In the genomic region with DNA sequence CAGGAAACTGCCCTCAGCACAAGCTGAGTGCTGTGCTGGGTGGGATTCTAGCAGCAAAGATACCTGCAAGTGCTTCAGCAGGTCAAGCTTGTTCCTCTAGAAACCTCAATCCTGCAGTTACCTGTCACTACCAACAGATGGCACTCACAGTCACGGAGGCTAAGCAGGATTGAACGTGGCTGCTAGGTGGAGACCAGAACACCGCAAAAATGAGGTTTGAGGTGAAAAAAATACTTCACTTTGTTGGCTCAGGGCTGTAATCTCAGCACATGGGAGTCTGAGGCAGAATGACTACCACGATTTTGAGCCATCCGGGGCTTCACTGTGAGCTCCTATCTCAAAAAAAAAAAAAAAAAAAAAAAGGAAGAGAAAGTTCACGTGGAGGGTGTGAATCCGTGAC, we compare ENCODE assay signal across 9 mouse cellular contexts. TPM values are rescaled to one million over a fixed set of nuclear protein-coding genes. Genes with fewer than 3 reads are reported as not detected.
A peak's percentile ranks its signal among the peaks of the same experiment; 100 is the strongest.
DNase-seq lines count a peak whose midpoint lies in the region; ATAC-seq and TF ChIP-seq lines count a peak whose summit lies in the region.
"Had no signal": no experiment of that assay in that cellular context is flagged by ENCODE, and none has a peak within 500 bp of the region (broad histone marks: within the 10 kb centered on the region; RNA-seq: fewer than 3 reads in every experiment).

No protein-coding gene starts in this region.

- peak; percentile 80 for TF ChIP-seq CTCF in bone marrow macrophage, adult 2 months (IDR thresholded peaks at IDR 0.05; ENCODE audit: low read depth, low read length)
- peak; percentile 85; the same call in 1 of the 2 replicates for TF ChIP-seq CTCF in embryonic fibroblast, embryonic 13.5 days (IDR thresholded peaks at IDR 0.05; ENCODE audit: borderline replicate concordance, insufficient read depth, low read length)
- peak; percentile 89 for TF ChIP-seq CTCF in intestine, postnatal 0 days (IDR thresholded peaks at IDR 0.05; ENCODE audit: low read depth)

- 32% methylated on average over 7 of the region's 7 CpGs for WGBS in intestine, postnatal 0 days
- WGBS in limb, embryonic 11.5 days: 38% methylated on average over 7 of the region's 7 CpGs

- H3K9me3 ChIP-seq in intestine, postnatal 0 days (ENCODE audit: control insufficient read depth): no peaks in the 10 kb centered on the region
- no peaks in the 10 kb centered on the region for H3K9me3 ChIP-seq in limb, embryonic 11.5 days (ENCODE audit: control insufficient read depth, low read length)
- H3K9me3 ChIP-seq: hindbrain, embryonic 15.5 days had no signal

- no peaks in the 10 kb centered on the region for H3K27me3 ChIP-seq in intestine, postnatal 0 days (replicated peaks; ENCODE audit: control insufficient read depth, insufficient read depth, low read length)
- no peaks in the 10 kb centered on the region for H3K27me3 ChIP-seq in limb, embryonic 11.5 days (ENCODE audit: control insufficient read depth, insufficient read depth, low read length)
- H3K27me3 ChIP-seq: hindbrain, embryonic 15.5 days had no signal

- peaks cover 9% of the 10 kb centered on the region for H3K4me1 ChIP-seq in bone marrow macrophage, adult 2 months (ENCODE audit: control insufficient read depth, insufficient read depth, low read length)
- no peaks in the 10 kb centered on the region for H3K4me1 ChIP-seq in embryonic fibroblast, embryonic 13.5 days (ENCODE audit: control insufficient read depth, insufficient read depth, low read length)
- H3K4me1 ChIP-seq in intestine, postnatal 0 days (replicated peaks; ENCODE audit: control insufficient read depth, insufficient read depth, low read length): no peaks in the 10 kb centered on the region; the same call in 1 of the 2 replicates
- H3K4me1 ChIP-seq in limb, embryonic 11.5 days (ENCODE audit: control insufficient read depth, insufficient read depth, low read length): no peaks in the 10 kb centered on the region
- H3K4me1 ChIP-seq: hindbrain, embryonic 15.5 days had no signal

- no peak for ATAC-seq in intestine, postnatal 0 days
- ATAC-seq in limb, embryonic 11.5 days (ENCODE audit: insufficient number of reproducible peaks, low FRiP score, low TSS enrichment, low read depth): no peak

- no peak overlapping the region for H3K4me2 ChIP-seq in intestine, postnatal 0 days (replicated peaks; ENCODE audit: low read depth)
- no peak overlapping the region for H3K4me2 ChIP-seq in limb, embryonic 11.5 days (ENCODE audit: low read depth, severe bottlenecking)
- H3K4me2 ChIP-seq: hindbrain, embryonic 15.5 days had no signal

- no peaks in the 10 kb centered on the region for H3K36me3 ChIP-seq in intestine, postnatal 0 days (ENCODE audit: control insufficient read depth, insufficient read depth)
- no peaks in the 10 kb centered on the region for H3K36me3 ChIP-seq in limb, embryonic 11.5 days (ENCODE audit: control insufficient read depth, insufficient read depth, low read length)
- H3K36me3 ChIP-seq: hindbrain, embryonic 15.5 days had no signal

- TF ChIP-seq POLR2A in bone marrow macrophage, adult 2 months (IDR thresholded peaks at IDR 0.05; ENCODE audit: borderline replicate concordance, low read depth, low read length): no peak
- TF ChIP-seq POLR2A in embryonic fibroblast, embryonic 13.5 days (IDR thresholded peaks at IDR 0.05; ENCODE audit: low read depth, low read length): no peak

- no peak overlapping the region for H3K4me3 ChIP-seq in bone marrow macrophage, adult 2 months (ENCODE audit: insufficient read depth, low read length)
- H3K4me3 ChIP-seq in embryonic fibroblast, embryonic 13.5 days (ENCODE audit: insufficient read depth, low read length): no peak overlapping the region
- H3K4me3 ChIP-seq in intestine, postnatal 0 days (ENCODE audit: low read depth, low read length): no peak overlapping the region
- H3K4me3 ChIP-seq in limb, embryonic 11.5 days (ENCODE audit: low read depth, low read length): no peak overlapping the region
- H3K4me3 ChIP-seq: hindbrain, embryonic 15.5 days had no signal

- H3K27ac ChIP-seq in bone marrow macrophage, adult 2 months (ENCODE audit: insufficient read depth, low read depth, low read length): no peak overlapping the region
- H3K27ac ChIP-seq in embryonic fibroblast, embryonic 13.5 days (ENCODE audit: insufficient read depth, low read length): no peak overlapping the region
- no peak overlapping the region for H3K27ac ChIP-seq in intestine, postnatal 0 days (ENCODE audit: low read depth, low read length)
- H3K27ac ChIP-seq in limb, embryonic 11.5 days (replicated peaks; ENCODE audit: low read depth, low read length): no peak overlapping the region
- H3K27ac ChIP-seq: hindbrain, embryonic 15.5 days had no signal

- peak; percentile 81 for DNase-seq in A20 (ENCODE audit: low read depth, low spot score)
- peak; percentile 28 to 45 for DNase-seq in CD8-positive naive resting alpha-beta T cell, adult 2 months (ENCODE audit: low read depth in 2 of 2, low spot score in 2 of 2)
- peak; percentile 49 for DNase-seq in limb, embryonic 11.5 days (ENCODE audit: low spot score)
- peak; percentile 8 for DNase-seq in retina, adult 2 months (ENCODE audit: low read depth, low spot score)
- DNase-seq in yolk sac, embryonic 10.5 days (ENCODE audit: low spot score): no peak

- H3K9ac ChIP-seq in intestine, postnatal 0 days (ENCODE audit: low read depth, low read length): no peak overlapping the region
- no peak overlapping the region for H3K9ac ChIP-seq in limb, embryonic 11.5 days (ENCODE audit: low read length)
- H3K9ac ChIP-seq: hindbrain, embryonic 15.5 days had no signal

RNA-seq across cellular contexts. Expression of a gene that starts 50.4 kb away (rescaled TPM):
- not detected in 2 replicates for polyA plus RNA-seq in bone marrow macrophage, adult 2 months (2012; ENCODE audit: insufficient read depth, insufficient read length, missing spikeins)
- polyA plus RNA-seq in embryonic fibroblast, embryonic 13.5 days (2011; ENCODE audit: insufficient read length, low read depth, missing spikeins): not detected in 2 replicates
- 0.09 and 0.37 TPM in 2 replicates for polyA plus RNA-seq in intestine, postnatal 0 days (2015; fragmentation: Nextera tagmentation; extraction: Ambion mirVana)
- 0.06 and 0.12 TPM in 2 replicates for polyA plus RNA-seq in limb, embryonic 11.5 days (2014; fragmentation: Nextera tagmentation; extraction: Ambion mirVana)

RNA-seq across cellular contexts. Expression of a gene that starts 52.4 kb away (rescaled TPM):
- not detected in 2 replicates for polyA plus RNA-seq in bone marrow macrophage, adult 2 months (2012; ENCODE audit: insufficient read depth, insufficient read length, missing spikeins)
- polyA plus RNA-seq in embryonic fibroblast, embryonic 13.5 days (2011; ENCODE audit: insufficient read length, low read depth, missing spikeins): not detected in 2 replicates
- 0.21 and 0.34 TPM in 2 replicates for polyA plus RNA-seq in intestine, postnatal 0 days (2015; fragmentation: Nextera tagmentation; extraction: Ambion mirVana)
- not detected in 2 replicates for polyA plus RNA-seq in limb, embryonic 11.5 days (2014; fragmentation: Nextera tagmentation; extraction: Ambion mirVana)
- polyA plus RNA-seq: hindbrain, embryonic 15.5 days had no signal
